Mouse (Mus musculus) liver, embryonic 14.5 days (tissue): ENCODE results near the gene Cavin1.

ENCODE experiments used
- CTCF ChIP-seq: IDR thresholded peaks from 2 replicates; pipeline ENCODE4 v1.5.1; 2016; ENCODE audit warnings: antibody characterized with exemption, low read depth, control low read depth
- EP300 ChIP-seq: IDR thresholded peaks from 2 replicates; pipeline ENCODE4 v1.6.1; 2016; ENCODE audit warnings: antibody characterized with exemption, low read depth

DNA sequence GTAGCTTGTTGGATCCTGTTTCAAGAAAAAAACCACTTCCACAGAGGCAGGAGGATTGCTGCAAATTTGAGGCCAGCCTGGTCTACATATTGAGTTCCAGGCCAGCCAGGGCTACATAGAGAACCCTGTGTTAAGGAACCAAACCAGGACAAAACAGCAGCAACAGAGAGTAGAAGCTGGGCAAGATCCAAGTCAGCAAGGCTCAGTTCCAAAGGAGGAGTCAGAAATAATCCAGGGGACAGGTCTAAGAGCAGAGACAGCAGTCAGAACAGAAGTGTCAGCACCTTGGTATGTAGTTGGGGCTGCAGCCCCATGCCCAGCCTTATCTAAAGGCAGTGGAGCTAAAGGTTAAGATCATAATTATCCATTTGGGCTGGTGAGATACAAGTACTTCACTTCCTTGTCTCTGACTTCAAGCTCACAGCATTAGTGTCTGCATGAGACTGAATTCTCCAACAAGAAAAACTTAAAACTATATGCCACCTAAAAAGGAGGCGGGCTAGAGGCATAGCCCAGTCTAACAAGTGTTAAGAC is 46.2 kb downstream of the Cavin1 start:
- TF ChIP-seq CTCF: no peak
- no peak for TF ChIP-seq EP300
